Mouse (Mus musculus): ENCODE results near the gene Tmtc1.

The Tmtc1 gene

DNA sequence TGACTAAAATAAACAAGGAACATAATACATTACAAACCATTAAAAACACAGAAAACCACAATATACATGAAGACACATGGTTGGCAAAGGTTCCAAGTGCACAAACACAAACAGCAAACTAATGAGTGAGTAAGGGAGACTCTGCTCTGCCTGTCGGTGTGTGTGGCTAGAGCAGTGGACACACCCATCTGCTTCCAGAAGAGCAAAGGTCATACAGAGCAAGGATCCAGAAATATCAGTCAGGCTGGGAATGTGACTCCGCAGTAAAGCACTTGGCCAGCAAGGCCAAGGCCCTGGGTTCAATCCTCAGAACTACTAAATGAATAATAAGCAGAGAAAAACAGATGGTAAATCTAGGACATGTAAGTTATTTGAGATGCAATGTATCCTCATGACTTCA lies 27.6 kb downstream of the Tmtc1 start:
- DNase-seq = no peak

- DNase-seq = no peak
Measured at GRCm38 (mm10) chr6:148413638-148414037, 30.6 kb downstream of the Tmtc1 start.

- no peak for DNase-seq
Measured at GRCm38 (mm10) chr6:148406792-148407490, 37.2 kb downstream of the Tmtc1 start.

DNA sequence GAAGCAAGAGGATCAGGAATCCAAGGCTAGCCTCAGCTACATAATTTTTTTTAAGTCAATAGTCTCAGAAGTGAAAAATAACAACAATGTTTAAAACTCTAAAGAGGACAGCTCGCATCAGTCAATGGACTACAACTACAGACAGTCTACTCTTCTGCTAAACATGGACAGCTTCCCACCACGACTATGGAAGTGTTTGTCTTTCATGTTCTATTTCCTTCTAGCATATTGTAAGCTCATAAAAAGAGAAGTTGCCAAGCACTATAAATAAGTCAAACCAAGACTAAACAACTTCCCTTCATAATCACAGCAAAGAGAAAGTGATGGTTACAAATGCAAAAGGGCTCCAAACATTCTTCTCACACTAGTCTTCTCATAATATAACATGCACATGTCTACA lies 38.6 kb downstream of the Tmtc1 start:
- DNase-seq = no peak

DNA sequence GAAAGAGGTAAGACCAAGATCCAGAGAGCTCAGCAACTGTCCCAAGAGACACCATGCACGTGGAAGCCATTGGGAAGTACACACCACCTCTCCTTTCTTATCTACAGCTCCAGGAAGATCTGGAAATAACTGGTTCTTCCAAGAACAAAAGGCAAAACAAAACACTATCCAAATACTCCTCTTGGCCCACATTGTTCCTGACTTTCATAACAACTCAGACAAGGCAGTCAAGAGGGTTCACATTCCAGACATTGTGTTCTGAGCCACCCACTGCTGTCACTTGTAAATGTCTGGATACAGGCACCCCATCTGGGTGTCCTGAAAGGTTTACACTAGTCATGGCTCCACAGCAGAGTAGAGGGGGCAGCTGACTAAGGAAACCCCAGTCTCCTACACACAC lies 39.7 kb downstream of the Tmtc1 start:
- DNase-seq = no peak

- no peak for DNase-seq
Measured at GRCm38 (mm10) chr6:148403761-148404160, 40.4 kb downstream of the Tmtc1 start.

- no peak for DNase-seq
Measured at GRCm38 (mm10) chr6:148401031-148401430, 43.2 kb downstream of the Tmtc1 start.

DNA sequence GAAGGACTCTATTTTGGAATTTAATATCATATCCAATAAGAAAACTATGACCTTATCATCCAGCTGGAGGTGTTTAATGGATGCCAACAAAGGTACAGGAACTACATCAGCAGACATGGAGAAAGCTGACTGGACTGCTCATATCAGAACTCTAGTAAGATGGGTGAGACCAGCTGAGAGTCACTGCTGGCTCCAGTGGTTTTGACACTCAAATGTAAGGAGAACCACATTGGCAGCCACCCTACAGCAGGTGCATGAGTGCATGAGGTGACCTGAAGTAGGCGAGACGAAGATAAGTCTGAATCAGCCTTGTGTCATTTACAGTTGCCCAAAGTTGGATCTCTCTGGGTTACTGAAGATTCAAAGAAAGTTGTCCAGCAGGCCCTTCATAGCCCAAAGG lies 44.6 kb downstream of the Tmtc1 start:
- DNase-seq = no peak

DNA sequence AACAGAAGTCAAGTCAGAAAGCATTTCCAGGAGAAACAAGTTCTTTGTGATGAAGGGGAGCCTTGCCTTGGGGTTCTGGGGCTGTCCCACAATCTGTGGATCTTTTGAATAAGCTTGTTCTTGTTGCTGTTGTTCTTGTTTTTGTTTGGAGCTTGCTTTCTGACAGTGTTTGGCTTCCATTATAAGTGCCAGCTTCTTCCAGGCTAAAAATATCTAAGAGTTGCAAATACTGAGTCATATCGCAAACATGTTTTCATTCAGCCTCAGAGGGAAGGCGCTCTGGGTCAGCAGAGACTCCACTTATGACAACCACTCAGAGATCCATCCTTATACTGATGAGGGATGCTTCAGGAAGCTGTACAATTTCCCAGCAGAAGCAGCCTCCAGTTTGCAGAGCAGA lies 45.3 kb downstream of the Tmtc1 start:
- DNase-seq = no peak

GRCm38 (mm10) chr6:148397270-148397669 lies 46.9 kb downstream of the Tmtc1 start:
- DNase-seq = no peak

- no peak for DNase-seq
Measured at GRCm38 (mm10) chr6:148395272-148395671, 48.9 kb downstream of the Tmtc1 start.

DNA sequence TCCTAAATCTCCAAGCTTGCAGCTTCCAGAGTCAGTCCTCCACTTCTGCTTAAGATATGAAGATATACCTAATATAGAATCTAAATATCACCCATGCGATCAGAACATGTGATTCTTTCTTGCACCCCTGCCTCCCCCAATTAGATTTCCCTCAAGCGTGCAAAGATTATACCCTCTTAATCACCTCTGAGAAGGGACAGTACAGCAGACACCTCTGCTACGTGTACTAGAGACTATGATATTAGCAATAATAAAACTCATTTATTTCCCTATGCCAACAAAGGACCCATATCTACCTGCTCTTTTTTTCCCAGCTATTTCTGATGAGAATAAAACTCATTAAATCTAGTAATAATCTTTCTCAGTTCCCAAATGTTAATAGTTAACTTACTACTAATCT lies 49.9 kb downstream of the Tmtc1 start:
- DNase-seq = no peak

- DNase-seq = peak; percentile 20
Measured at GRCm38 (mm10) chr6:148392147-148392546, 52.0 kb downstream of the Tmtc1 start.

DNA sequence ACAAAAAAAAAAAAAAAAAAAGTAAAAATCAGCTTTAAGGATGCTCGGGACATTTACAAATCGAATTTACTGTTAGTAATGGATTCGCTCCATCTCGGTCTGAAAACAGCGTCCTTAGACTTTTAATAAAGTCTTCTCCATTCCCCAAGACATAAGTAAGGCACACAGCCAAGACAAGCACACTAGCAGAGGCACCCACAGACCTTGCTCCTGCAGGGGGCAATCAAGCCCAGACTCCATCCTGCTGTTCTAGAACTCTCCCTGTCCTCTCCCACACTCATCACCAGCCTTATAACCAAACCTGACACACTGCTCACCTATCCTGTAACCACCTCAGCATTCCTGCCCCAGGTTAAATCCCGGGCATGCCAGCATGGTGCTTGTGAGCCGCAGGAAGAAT lies 52.9 kb downstream of the Tmtc1 start:
- no peak for DNase-seq

- no peak for DNase-seq
Measured at GRCm38 (mm10) chr6:148390630-148391276, 53.4 kb downstream of the Tmtc1 start.

DNA sequence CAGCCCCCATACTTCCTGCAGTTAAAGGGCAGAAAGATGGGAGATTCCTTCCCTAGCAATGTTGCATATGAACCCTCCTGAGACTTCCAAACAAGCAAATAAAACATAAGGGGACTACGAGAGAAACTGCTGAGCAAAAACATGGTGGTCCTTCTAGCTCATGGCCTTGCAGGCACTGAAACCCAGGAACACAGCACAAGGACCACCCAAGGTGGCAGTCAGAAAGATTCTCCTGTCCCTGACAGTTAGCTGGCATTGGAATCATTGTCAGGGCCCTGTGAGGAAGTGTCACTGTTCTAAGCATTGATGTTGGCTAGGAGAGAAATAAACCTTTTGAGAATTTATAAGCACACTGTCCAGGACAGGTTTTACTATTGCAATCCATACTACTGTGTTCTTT lies 56.2 kb downstream of the Tmtc1 start:
- DNase-seq = no peak

GRCm38 (mm10) chr6:148384111-148384895 lies 59.9 kb downstream of the Tmtc1 start:
- no peak for DNase-seq

DNA sequence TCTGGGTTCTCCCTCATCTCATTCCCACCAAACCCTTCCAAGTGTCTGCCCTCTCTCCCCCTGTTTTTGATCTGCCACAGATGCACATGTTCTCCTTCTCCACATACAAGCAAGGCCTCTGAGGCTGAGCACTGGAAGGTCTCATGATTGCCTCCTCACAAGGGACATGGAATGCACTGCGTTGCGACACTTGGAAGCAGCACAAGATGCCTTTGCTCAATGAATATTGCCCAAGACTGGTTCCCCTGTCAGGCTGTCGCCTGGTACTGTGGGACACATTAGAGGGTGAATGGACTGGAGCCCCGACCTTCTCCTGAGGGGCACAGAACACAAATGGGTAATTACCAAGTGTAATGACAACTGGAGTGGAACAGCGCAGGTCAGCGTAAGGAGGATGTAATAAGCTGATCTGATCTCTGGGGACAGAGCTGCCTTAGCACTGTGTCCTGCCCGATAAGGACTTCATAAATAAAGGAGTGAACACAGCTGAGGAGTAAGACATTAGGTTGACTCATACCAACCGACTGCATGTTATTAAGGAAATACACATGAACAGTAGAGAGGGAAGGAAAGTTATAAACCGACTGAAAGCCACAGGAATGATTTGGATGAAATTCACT lies 62.9 kb downstream of the Tmtc1 start:
- no peak for DNase-seq

- no peak for DNase-seq
Measured at GRCm38 (mm10) chr6:148375618-148376209, 68.5 kb downstream of the Tmtc1 start.

DNA sequence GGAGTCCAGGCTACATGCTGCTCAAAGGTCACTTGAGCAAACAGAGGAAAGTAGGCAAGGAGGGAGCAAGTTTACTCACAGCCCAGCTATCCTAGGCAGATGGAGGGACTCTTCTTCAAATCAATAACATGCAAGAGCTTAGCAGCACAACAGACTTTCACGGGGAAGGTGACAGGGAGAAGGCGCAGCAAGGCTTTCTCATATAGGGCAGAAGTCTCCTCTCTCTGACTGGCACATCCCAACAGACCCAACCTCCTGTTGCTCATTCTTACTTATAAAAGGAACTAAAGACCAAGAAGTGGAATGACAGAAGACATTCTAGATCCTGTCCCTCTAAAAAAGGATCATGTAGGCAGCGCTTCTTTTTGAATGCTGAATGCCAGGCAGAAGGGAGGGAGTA lies 69.2 kb downstream of the Tmtc1 start:
- DNase-seq = no peak

GRCm38 (mm10) chr6:148373444-148373843 lies 70.7 kb downstream of the Tmtc1 start:
- DNase-seq = no peak

DNA sequence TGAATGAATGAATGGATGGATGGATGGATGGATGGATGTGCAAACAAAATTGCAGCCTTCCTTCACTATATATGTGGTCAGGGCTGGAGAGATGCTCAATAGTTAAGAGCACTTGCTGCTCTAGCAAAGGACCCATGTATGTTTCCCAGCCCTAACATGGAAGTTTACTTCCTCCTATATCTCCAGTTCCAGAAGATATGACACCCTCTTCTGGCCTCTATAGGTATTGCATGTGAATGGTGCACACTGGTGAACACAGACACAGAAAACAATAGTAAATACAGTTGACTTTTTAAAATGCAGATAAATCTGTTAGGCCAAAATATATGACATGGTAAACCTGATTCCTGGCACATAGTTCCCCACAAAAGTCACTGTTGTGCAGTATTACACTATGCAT lies 73.0 kb downstream of the Tmtc1 start:
- DNase-seq = no peak

DNA sequence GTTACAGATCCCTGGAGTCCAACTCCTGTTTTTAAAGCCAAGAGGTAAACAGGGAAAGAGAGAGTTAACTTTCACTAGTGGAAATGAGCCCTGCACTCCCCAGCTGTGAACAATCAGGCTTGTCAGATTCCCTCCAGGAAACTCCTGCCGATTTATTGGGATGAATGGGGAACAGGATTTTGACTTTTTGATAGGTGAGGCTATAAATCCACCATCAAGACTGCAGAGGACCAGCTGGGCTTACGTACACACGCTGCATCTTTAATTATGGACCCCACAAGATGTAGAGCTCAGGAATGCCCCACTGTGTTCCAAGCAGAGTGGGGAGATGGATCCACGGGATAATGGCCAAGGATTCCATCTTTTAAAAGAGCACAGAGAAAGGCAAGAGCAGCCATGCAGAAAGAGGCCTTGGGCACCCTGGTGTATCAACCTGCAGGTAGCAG lies 77.1 kb downstream of the Tmtc1 start:
- peak; percentile 25 for DNase-seq

Measured in embryo, embryonic 11 days (tissue).